Mouse (Mus musculus): ENCODE data around the gene Hirip3. TPM values are rescaled to one million over a fixed set of nuclear protein-coding genes. Genes with fewer than 3 reads are reported as not detected.

Gene Hirip3
- 20.1 TPM for polyA plus RNA-seq (2014; fragmentation: Illumina TruSeq; extraction: RNeasy Lipid Tissue Mini Kit (QIAGEN cat#74804); ENCODE audit: low read depth, low replicate concordance)

GRCm38 (mm10) chr7:126861429-126862130 lies at the start of gene Hirip3:
Gene Hirip3 (plus strand): TSS chr7:126861972.

GRCm38 (mm10) chr7:126831539-126831938 lies 30.2 kb upstream of the Hirip3 start, which contains the start of gene 4930451I11Rik:
Gene 4930451I11Rik (minus strand): TSS chr7:126831639.

GRCm38 (mm10) chr7:126847116-126847420 lies 14.7 kb upstream of the Hirip3 start, which contains the start of gene Doc2a:
Gene Doc2a (plus strand): TSS chr7:126847416.

GRCm38 (mm10) chr7:126862147-126862784 lies 494 bp downstream of the Hirip3 start, which contains the start of gene Ino80e:
Gene Ino80e (minus strand): TSS chr7:126862377.

GRCm38 (mm10) chr7:126884286-126885164 lies 22.8 kb downstream of the Hirip3 start, which contains the start of gene Taok2:
Gene Taok2 (minus strand): TSS chr7:126884703.

Other genes starting within 250 kb of the Hirip3 start
- gene Nupr1, start 231.1 kb upstream of the Hirip3 start, polyA plus RNA-seq (2014; fragmentation: Illumina TruSeq; extraction: RNeasy Lipid Tissue Mini Kit (QIAGEN cat#74804); ENCODE audit: low read depth, low replicate concordance) = 112 TPM
- gene Sgf29, start 212.7 kb upstream of the Hirip3 start, polyA plus RNA-seq (2014; fragmentation: Illumina TruSeq; extraction: RNeasy Lipid Tissue Mini Kit (QIAGEN cat#74804); ENCODE audit: low read depth, low replicate concordance) = 23.6 TPM
- gene Sult1a1, start 185.5 kb upstream of the Hirip3 start, polyA plus RNA-seq (2014; fragmentation: Illumina TruSeq; extraction: RNeasy Lipid Tissue Mini Kit (QIAGEN cat#74804); ENCODE audit: low read depth, low replicate concordance) = 157 TPM
- 28.1 TPM for gene Bola2, start 166.6 kb upstream of the Hirip3 start, polyA plus RNA-seq (2014; fragmentation: Illumina TruSeq; extraction: RNeasy Lipid Tissue Mini Kit (QIAGEN cat#74804); ENCODE audit: low read depth, low replicate concordance)
- gene Slx1b, start 166.2 kb upstream of the Hirip3 start, polyA plus RNA-seq (2014; fragmentation: Illumina TruSeq; extraction: RNeasy Lipid Tissue Mini Kit (QIAGEN cat#74804); ENCODE audit: low read depth, low replicate concordance) = 15.2 TPM
- gene Coro1a, start 154.2 kb upstream of the Hirip3 start, polyA plus RNA-seq (2014; fragmentation: Illumina TruSeq; extraction: RNeasy Lipid Tissue Mini Kit (QIAGEN cat#74804); ENCODE audit: low read depth, low replicate concordance) = 29.4 TPM
- gene Mapk3, start 102.4 kb upstream of the Hirip3 start, polyA plus RNA-seq (2014; fragmentation: Illumina TruSeq; extraction: RNeasy Lipid Tissue Mini Kit (QIAGEN cat#74804); ENCODE audit: low read depth, low replicate concordance) = 92.1 TPM
- gene Gdpd3, start 95.6 kb upstream of the Hirip3 start, polyA plus RNA-seq (2014; fragmentation: Illumina TruSeq; extraction: RNeasy Lipid Tissue Mini Kit (QIAGEN cat#74804); ENCODE audit: low read depth, low replicate concordance) = 3.7 TPM
- 135 TPM for gene Ypel3, start 85.0 kb upstream of the Hirip3 start, polyA plus RNA-seq (2014; fragmentation: Illumina TruSeq; extraction: RNeasy Lipid Tissue Mini Kit (QIAGEN cat#74804); ENCODE audit: low read depth, low replicate concordance)
- gene Tbx6, start 80.5 kb upstream of the Hirip3 start, polyA plus RNA-seq (2014; fragmentation: Illumina TruSeq; extraction: RNeasy Lipid Tissue Mini Kit (QIAGEN cat#74804); ENCODE audit: low read depth, low replicate concordance) = 1.4 TPM
- 76.2 TPM for gene Ppp4c, start 69.5 kb upstream of the Hirip3 start, polyA plus RNA-seq (2014; fragmentation: Illumina TruSeq; extraction: RNeasy Lipid Tissue Mini Kit (QIAGEN cat#74804); ENCODE audit: low read depth, low replicate concordance)
- gene Fam57b, start 64.3 kb upstream of the Hirip3 start, polyA plus RNA-seq (2014; fragmentation: Illumina TruSeq; extraction: RNeasy Lipid Tissue Mini Kit (QIAGEN cat#74804); ENCODE audit: low read depth, low replicate concordance) = 5.7 TPM
- 1.2 TPM for gene 4930451I11Rik, start 30.3 kb upstream of the Hirip3 start, polyA plus RNA-seq (2014; fragmentation: Illumina TruSeq; extraction: RNeasy Lipid Tissue Mini Kit (QIAGEN cat#74804); ENCODE audit: low read depth, low replicate concordance)
- gene Doc2a, start 14.6 kb upstream of the Hirip3 start, polyA plus RNA-seq (2014; fragmentation: Illumina TruSeq; extraction: RNeasy Lipid Tissue Mini Kit (QIAGEN cat#74804); ENCODE audit: low read depth, low replicate concordance) = not detected
- gene Ino80e, start 405 bp downstream of the Hirip3 start, polyA plus RNA-seq (2014; fragmentation: Illumina TruSeq; extraction: RNeasy Lipid Tissue Mini Kit (QIAGEN cat#74804); ENCODE audit: low read depth, low replicate concordance) = 32.6 TPM
- gene Taok2, start 22.7 kb downstream of the Hirip3 start, polyA plus RNA-seq (2014; fragmentation: Illumina TruSeq; extraction: RNeasy Lipid Tissue Mini Kit (QIAGEN cat#74804); ENCODE audit: low read depth, low replicate concordance) = 53.1 TPM
- 58.2 TPM for gene Tmem219, start 60.9 kb downstream of the Hirip3 start, polyA plus RNA-seq (2014; fragmentation: Illumina TruSeq; extraction: RNeasy Lipid Tissue Mini Kit (QIAGEN cat#74804); ENCODE audit: low read depth, low replicate concordance)
- gene Kctd13, start 66.9 kb downstream of the Hirip3 start, polyA plus RNA-seq (2014; fragmentation: Illumina TruSeq; extraction: RNeasy Lipid Tissue Mini Kit (QIAGEN cat#74804); ENCODE audit: low read depth, low replicate concordance) = 12.5 TPM
- 0.30 TPM for gene Asphd1, start 87.6 kb downstream of the Hirip3 start, polyA plus RNA-seq (2014; fragmentation: Illumina TruSeq; extraction: RNeasy Lipid Tissue Mini Kit (QIAGEN cat#74804); ENCODE audit: low read depth, low replicate concordance)
- gene Sez6l2, start 88.6 kb downstream of the Hirip3 start, polyA plus RNA-seq (2014; fragmentation: Illumina TruSeq; extraction: RNeasy Lipid Tissue Mini Kit (QIAGEN cat#74804); ENCODE audit: low read depth, low replicate concordance) = 1.5 TPM
- 96.0 TPM for gene Cdipt, start 113.9 kb downstream of the Hirip3 start, polyA plus RNA-seq (2014; fragmentation: Illumina TruSeq; extraction: RNeasy Lipid Tissue Mini Kit (QIAGEN cat#74804); ENCODE audit: low read depth, low replicate concordance)
- gene Cdiptos, start 114.1 kb downstream of the Hirip3 start, polyA plus RNA-seq (2014; fragmentation: Illumina TruSeq; extraction: RNeasy Lipid Tissue Mini Kit (QIAGEN cat#74804); ENCODE audit: low read depth, low replicate concordance) = 29.3 TPM
- gene Mvp, start 152.6 kb downstream of the Hirip3 start, polyA plus RNA-seq (2014; fragmentation: Illumina TruSeq; extraction: RNeasy Lipid Tissue Mini Kit (QIAGEN cat#74804); ENCODE audit: low read depth, low replicate concordance) = 50.9 TPM
- gene Pagr1b, start 154.5 kb downstream of the Hirip3 start, polyA plus RNA-seq (2014; fragmentation: Illumina TruSeq; extraction: RNeasy Lipid Tissue Mini Kit (QIAGEN cat#74804); ENCODE audit: low read depth, low replicate concordance) = 1.6 TPM
- gene Pagr1a, start 155.4 kb downstream of the Hirip3 start, polyA plus RNA-seq (2014; fragmentation: Illumina TruSeq; extraction: RNeasy Lipid Tissue Mini Kit (QIAGEN cat#74804); ENCODE audit: low read depth, low replicate concordance) = not detected
- 26.3 TPM for gene Gm42742, start 159.1 kb downstream of the Hirip3 start, polyA plus RNA-seq (2014; fragmentation: Illumina TruSeq; extraction: RNeasy Lipid Tissue Mini Kit (QIAGEN cat#74804); ENCODE audit: low read depth, low replicate concordance)
- 2.7 TPM for gene Prrt2, start 159.2 kb downstream of the Hirip3 start, polyA plus RNA-seq (2014; fragmentation: Illumina TruSeq; extraction: RNeasy Lipid Tissue Mini Kit (QIAGEN cat#74804); ENCODE audit: low read depth, low replicate concordance)
- 78.3 TPM for gene Maz, start 165.1 kb downstream of the Hirip3 start, polyA plus RNA-seq (2014; fragmentation: Illumina TruSeq; extraction: RNeasy Lipid Tissue Mini Kit (QIAGEN cat#74804); ENCODE audit: low read depth, low replicate concordance)
- gene Kif22, start 180.5 kb downstream of the Hirip3 start, polyA plus RNA-seq (2014; fragmentation: Illumina TruSeq; extraction: RNeasy Lipid Tissue Mini Kit (QIAGEN cat#74804); ENCODE audit: low read depth, low replicate concordance) = 3.2 TPM
- 1.4 TPM for gene Zg16, start 225.4 kb downstream of the Hirip3 start, polyA plus RNA-seq (2014; fragmentation: Illumina TruSeq; extraction: RNeasy Lipid Tissue Mini Kit (QIAGEN cat#74804); ENCODE audit: low read depth, low replicate concordance)
- gene AI467606, start 229.4 kb downstream of the Hirip3 start, polyA plus RNA-seq (2014; fragmentation: Illumina TruSeq; extraction: RNeasy Lipid Tissue Mini Kit (QIAGEN cat#74804); ENCODE audit: low read depth, low replicate concordance) = 12.4 TPM